Mouse (Mus musculus) spleen, postnatal 4 days (tissue): ENCODE data around the gene Ptgds.

Experiments
- DNase-seq, 2 experiments: peaks; one replicate each; pipeline ENCODE4 v3.0.0; 2022; ENCODE audit warnings: low spot score in 2 of 2

Ptgds gene

GRCm38 (mm10) chr2:25469969-25470368, at the start of gene Ptgds:
Gene Ptgds (minus strand): TSS chr2:25470046.
- no peak for DNase-seq

GRCm38 (mm10) chr2:25509912-25510311, 40.1 kb upstream of the Ptgds start:
- no peak for DNase-seq

GRCm38 (mm10) chr2:25506964-25507363, 37.1 kb upstream of the Ptgds start:
- peak in 1 of 2 experiments; percentile 31 for DNase-seq

GRCm38 (mm10) chr2:25505860-25506259, 36.0 kb upstream of the Ptgds start:
- no peak for DNase-seq

- DNase-seq: no peak
Observed at GRCm38 (mm10) chr2:25505000-25505399, 35.2 kb upstream of the Ptgds start.

GRCm38 (mm10) chr2:25504538-25504937, 34.7 kb upstream of the Ptgds start:
- no peak for DNase-seq

- DNase-seq: no peak
Observed at GRCm38 (mm10) chr2:25502726-25503125, 32.9 kb upstream of the Ptgds start.

- no peak for DNase-seq
Observed at GRCm38 (mm10) chr2:25501593-25502486, 32.0 kb upstream of the Ptgds start, which contains the start of gene C8g. Gene C8g (minus strand): TSS chr2:25501719.

GRCm38 (mm10) chr2:25500576-25501405, 30.9 kb upstream of the Ptgds start, which contains the start of gene Fbxw5:
Gene Fbxw5 (plus strand): TSS chr2:25500750.
- peak; percentile 81 to 88 for DNase-seq

- DNase-seq: no peak
Observed at GRCm38 (mm10) chr2:25500071-25500575, 30.3 kb upstream of the Ptgds start.

- no peak for DNase-seq
Observed at GRCm38 (mm10) chr2:25498622-25499478, 29.0 kb upstream of the Ptgds start.

GRCm38 (mm10) chr2:25497846-25498575, 28.2 kb upstream of the Ptgds start:
- no peak for DNase-seq

- no peak for DNase-seq
Observed at GRCm38 (mm10) chr2:25496462-25496861, 26.6 kb upstream of the Ptgds start.

- DNase-seq: no peak
Observed at GRCm38 (mm10) chr2:25493476-25493961, 23.7 kb upstream of the Ptgds start, which contains the start of gene Lcn12. Gene Lcn12 (minus strand): TSS chr2:25493911.

- no peak for DNase-seq
Observed at GRCm38 (mm10) chr2:25492988-25493387, 23.1 kb upstream of the Ptgds start.

- no peak for DNase-seq
Observed at GRCm38 (mm10) chr2:25488671-25489068, 18.8 kb upstream of the Ptgds start.

- DNase-seq: no peak
Observed at GRCm38 (mm10) chr2:25487965-25488670, 18.3 kb upstream of the Ptgds start.

- DNase-seq: no peak
Observed at GRCm38 (mm10) chr2:25484901-25485647, 15.2 kb upstream of the Ptgds start.

- DNase-seq: peak; percentile 60 to 77
Observed at GRCm38 (mm10) chr2:25482969-25483368, 13.1 kb upstream of the Ptgds start.
